Mouse (Mus musculus): ENCODE data around the gene Naxd.
A peak's percentile ranks its signal among the peaks of the same experiment; 100 is the strongest.
"Not testable (repeated sequence)": the region's sequence is repeated elsewhere in the genome, so short reads cannot be mapped to it uniquely, and the experiment has no call there.

The Naxd gene

GRCm38 (mm10) chr8:11517366-11518055 lies 20.2 kb downstream of the Naxd start:
- no peak for DNase-seq

- DNase-seq, result no peak
Measured at GRCm38 (mm10) chr8:11518056-11518396, 20.7 kb downstream of the Naxd start.

- no peak for DNase-seq
Measured at GRCm38 (mm10) chr8:11518676-11519075, 21.4 kb downstream of the Naxd start.

GRCm38 (mm10) chr8:11523331-11523730 lies 26.0 kb downstream of the Naxd start:
- DNase-seq, result no peak

GRCm38 (mm10) chr8:11530155-11530770 lies 33.0 kb downstream of the Naxd start:
- DNase-seq, result no peak

GRCm38 (mm10) chr8:11530849-11531248 lies 33.5 kb downstream of the Naxd start:
- no peak for DNase-seq

GRCm38 (mm10) chr8:11534494-11534893 lies 37.2 kb downstream of the Naxd start:
- no peak for DNase-seq

GRCm38 (mm10) chr8:11539049-11539448 lies 41.7 kb downstream of the Naxd start:
- no peak for DNase-seq

GRCm38 (mm10) chr8:11540182-11540581 lies 42.9 kb downstream of the Naxd start:
- no peak for DNase-seq

GRCm38 (mm10) chr8:11542031-11542430 lies 44.7 kb downstream of the Naxd start:
- DNase-seq, result no peak

- DNase-seq, result no peak
Measured at GRCm38 (mm10) chr8:11542866-11543265, 45.6 kb downstream of the Naxd start.

GRCm38 (mm10) chr8:11544386-11544785 lies 47.1 kb downstream of the Naxd start:
- peak; percentile 36 for DNase-seq

- DNase-seq, result peak; percentile 29
Measured at GRCm38 (mm10) chr8:11547063-11547462, 49.8 kb downstream of the Naxd start.

GRCm38 (mm10) chr8:11549706-11550105 lies 52.4 kb downstream of the Naxd start:
- peak; percentile 77 for DNase-seq

GRCm38 (mm10) chr8:11550281-11550948 lies 53.1 kb downstream of the Naxd start, which contains the start of gene Cars2:
TSS of gene Cars2 (minus strand) at chr8:11550783.
- peak; percentile 93 for DNase-seq

- DNase-seq, result not testable (repeated sequence)
Measured at GRCm38 (mm10) chr8:11551497-11551896, 54.2 kb downstream of the Naxd start.

GRCm38 (mm10) chr8:11552390-11552789 lies 55.1 kb downstream of the Naxd start:
- no peak for DNase-seq

- DNase-seq, result peak; percentile 98
Measured at GRCm38 (mm10) chr8:11554799-11555719, 57.8 kb downstream of the Naxd start, which contains the start of gene Ing1. TSS of gene Ing1 (plus strand) at chr8:11555571.

GRCm38 (mm10) chr8:11555720-11556591 lies 58.6 kb downstream of the Naxd start:
- peak; percentile 99 for DNase-seq

GRCm38 (mm10) chr8:11556691-11557423 lies 59.6 kb downstream of the Naxd start:
- DNase-seq, result peak; percentile 56

GRCm38 (mm10) chr8:11557424-11557767 lies 60.1 kb downstream of the Naxd start:
- DNase-seq, result no peak

All from embryo, embryonic 11 days (tissue).